Mouse (Mus musculus) ES-E14 (cell line): ENCODE measurements around the gene Myo5a.

Source experiments
- MAFK ChIP-seq: IDR thresholded peaks from 2 replicates; pipeline ENCODE4 v1.6.1; 2014; ENCODE audit warnings: mild to moderate bottlenecking, low read depth, low read length, inconsistent platforms; ENCODE audit not compliant: insufficient read depth
- ZC3H11A ChIP-seq: IDR thresholded peaks from 2 replicates; pipeline ENCODE4 v1.6.1; 2012; ENCODE audit warnings: low read depth, mild to moderate bottlenecking, inconsistent platforms, low read length, borderline replicate concordance
- ZNF384 ChIP-seq: IDR thresholded peaks from 2 replicates; pipeline ENCODE4 v1.6.1; 2012; ENCODE audit warnings: low read depth, low read length, inconsistent platforms

DNA sequence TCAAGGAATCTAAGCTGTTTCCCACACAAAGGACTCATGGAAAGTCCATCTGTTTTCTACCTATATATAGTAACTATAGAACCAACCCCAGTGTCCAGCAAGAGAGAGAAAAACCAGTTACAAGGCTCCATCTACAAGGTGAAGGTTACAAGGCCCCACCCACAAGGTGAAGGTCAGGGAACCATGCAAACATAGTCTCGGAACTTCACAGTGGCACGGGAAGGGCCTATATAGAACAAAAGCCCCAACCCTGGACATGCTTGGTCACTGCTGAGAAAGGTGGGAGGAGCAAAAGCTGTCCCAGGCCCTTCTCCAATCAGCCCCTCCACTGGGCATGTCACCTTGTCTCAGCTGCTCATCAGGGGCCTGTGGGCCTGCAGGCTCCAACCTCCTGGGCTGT is 164.9 kb downstream of the Myo5a start:
- TF ChIP-seq MAFK (no peak), ZC3H11A (no peak), ZNF384 (no peak)
